ENCODE assay signal across 8 mouse cellular contexts in the genomic region with DNA sequence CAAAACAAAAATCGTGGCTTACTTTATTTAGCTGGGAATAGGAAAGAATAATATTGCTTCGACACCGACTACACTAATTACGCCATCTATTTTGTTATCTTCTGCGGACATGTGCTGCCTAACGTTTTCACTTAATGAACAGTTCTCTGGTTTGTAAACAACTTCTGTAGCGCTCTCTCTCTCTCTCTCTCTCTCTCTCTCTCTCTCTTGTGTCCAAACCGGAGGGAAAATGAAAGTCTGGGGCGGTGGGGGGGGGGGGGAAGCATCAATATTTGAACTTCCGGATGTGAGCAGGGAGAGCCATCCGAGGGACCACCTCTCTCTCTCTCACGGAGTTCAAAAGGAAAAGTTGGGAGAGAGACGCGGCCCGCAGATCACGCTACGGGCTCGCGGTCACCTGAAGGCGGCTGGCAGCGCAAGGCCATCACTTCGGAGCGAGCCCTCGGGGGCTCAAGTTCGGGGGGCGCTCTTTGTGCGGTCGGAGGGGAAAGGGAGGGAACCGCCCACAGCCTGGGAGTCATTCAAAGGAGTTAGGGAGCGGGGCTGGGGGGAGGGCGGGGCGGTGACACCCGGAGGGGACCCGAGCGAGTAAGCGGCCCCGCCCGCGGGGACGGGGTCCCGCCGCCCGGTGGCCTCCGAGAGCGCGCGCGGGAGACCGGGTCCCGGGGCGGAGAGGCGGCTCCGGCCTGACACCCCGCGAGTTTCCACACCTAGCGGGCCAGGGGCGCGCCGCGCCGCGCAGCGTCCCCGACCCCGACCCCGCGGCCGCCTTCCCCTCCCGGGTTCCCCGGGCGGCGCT. TPM values are rescaled to one million over a fixed set of nuclear protein-coding genes. Genes with fewer than 3 reads are reported as not detected.
DNase-seq lines count a peak whose midpoint lies in the region; ATAC-seq lines count a peak whose summit lies in the region.

No protein-coding gene starts in this region.

- peak; percentile 22 for ATAC-seq in forebrain, embryonic 13.5 days
- peak; percentile 23 for ATAC-seq in intestine, embryonic 15.5 days
- peak; percentile 20 for ATAC-seq in neural tube, embryonic 13.5 days (ENCODE audit: low read depth)

- no peaks in the 10 kb centered on the region for H3K9me3 ChIP-seq in forebrain, embryonic 13.5 days (replicated peaks)
- H3K9me3 ChIP-seq in intestine, embryonic 15.5 days: no peaks in the 10 kb centered on the region
- H3K9me3 ChIP-seq in neural tube, embryonic 13.5 days: no peaks in the 10 kb centered on the region

- peak overlapping the region; percentile 92 for H3K4me3 ChIP-seq in forebrain, embryonic 13.5 days
- peak overlapping the region; percentile 100 for H3K4me3 ChIP-seq in intestine, embryonic 15.5 days (replicated peaks)
- peak overlapping the region; percentile 92 for H3K4me3 ChIP-seq in neural tube, embryonic 13.5 days

- peaks cover 14% of the 10 kb centered on the region for H3K4me1 ChIP-seq in forebrain, embryonic 13.5 days
- H3K4me1 ChIP-seq in intestine, embryonic 15.5 days (replicated peaks): no peaks in the 10 kb centered on the region
- H3K4me1 ChIP-seq in neural tube, embryonic 13.5 days (replicated peaks): peaks cover 13% of the 10 kb centered on the region

- DNase-seq in ovary, adult 18-20 months (ENCODE audit: low spot score): peak; percentile 19
- DNase-seq in ovary, postnatal 14 days (ENCODE audit: low spot score): no peak
- DNase-seq in adrenal gland, postnatal 4 days (ENCODE audit: low spot score in 2 of 2): peak; percentile 15 to 24
- DNase-seq in lung, adult 18-20 months: peak; percentile 25 to 28
- peak; percentile 78 for DNase-seq in yolk sac, embryonic 10.5 days (ENCODE audit: low spot score)

- peak overlapping the region; percentile 95 for H3K9ac ChIP-seq in forebrain, embryonic 13.5 days
- H3K9ac ChIP-seq in intestine, embryonic 15.5 days: peak overlapping the region; percentile 95
- peak overlapping the region; percentile 93 for H3K9ac ChIP-seq in neural tube, embryonic 13.5 days

- H3K36me3 ChIP-seq in forebrain, embryonic 13.5 days (ENCODE audit: poor library complexity, severe bottlenecking): no peaks in the 10 kb centered on the region
- H3K36me3 ChIP-seq in intestine, embryonic 15.5 days: no peaks in the 10 kb centered on the region
- H3K36me3 ChIP-seq in neural tube, embryonic 13.5 days: no peaks in the 10 kb centered on the region

- peak overlapping the region; percentile 65 for H3K4me2 ChIP-seq in forebrain, embryonic 13.5 days
- peak overlapping the region; percentile 52 for H3K4me2 ChIP-seq in intestine, embryonic 15.5 days (replicated peaks)
- peak overlapping the region; percentile 65 for H3K4me2 ChIP-seq in neural tube, embryonic 13.5 days

- peak overlapping the region; percentile 95 for H3K27ac ChIP-seq in forebrain, embryonic 13.5 days
- peak overlapping the region; percentile 95 for H3K27ac ChIP-seq in intestine, embryonic 15.5 days
- peak overlapping the region; percentile 95 for H3K27ac ChIP-seq in neural tube, embryonic 13.5 days (replicated peaks)

- H3K27me3 ChIP-seq in forebrain, embryonic 13.5 days: no peaks in the 10 kb centered on the region
- no peaks in the 10 kb centered on the region for H3K27me3 ChIP-seq in intestine, embryonic 15.5 days (replicated peaks)
- no peaks in the 10 kb centered on the region for H3K27me3 ChIP-seq in neural tube, embryonic 13.5 days

- WGBS in forebrain, embryonic 13.5 days: under 1% methylated on average over 45 of the region's 72 CpGs
- under 1% methylated on average over 67 of the region's 72 CpGs for WGBS in intestine, embryonic 15.5 days
- under 1% methylated on average over 42 of the region's 72 CpGs for WGBS in neural tube, embryonic 13.5 days

RNA-seq across cellular contexts. Expression of gene Pkn2, which starts 0.8 kb away (rescaled TPM):
- total RNA-seq in adrenal gland, postnatal 4 days (2021): 10 to 100 TPM; 81.9 to 88.9 TPM
- 39.3 and 43.1 TPM in 2 replicates for polyA plus RNA-seq in forebrain, embryonic 13.5 days (2015; fragmentation: Nextera tagmentation; extraction: Ambion mirVana)
- polyA plus RNA-seq in intestine, embryonic 15.5 days (2015; fragmentation: Nextera tagmentation; extraction: Ambion mirVana): 39.8 and 47.4 TPM in 2 replicates
- polyA plus RNA-seq in neural tube, embryonic 13.5 days (2015; fragmentation: Nextera tagmentation; extraction: Ambion mirVana): 22.4 and 26.1 TPM in 2 replicates
